Mouse (Mus musculus) midbrain, embryonic 15.5 days (tissue): ENCODE data around the gene Rab21. TPM values are rescaled to one million over a fixed set of nuclear protein-coding genes. Genes with fewer than 3 reads are reported as not detected.

Experiments used
- ATAC-seq: fragments of 200-750 bp; cut with Nextera tagmentation; replicated peaks from 2 replicates; pipeline ENCODE4 v1.8.0; 2017; ENCODE audit warnings: moderate TSS enrichment
- H3K27ac ChIP-seq: fragments of 300-500 bp; sonication (generic); 2 replicates; pipeline ENCODE4 v1.5.1; 2015; ENCODE audit warnings: mild to moderate bottlenecking, inconsistent platforms
- H3K27me3 ChIP-seq: fragments of 300-500 bp; sonication (generic); replicated peaks from 2 replicates; pipeline ENCODE4 v1.6.1; 2015; ENCODE audit warnings: inconsistent platforms
- H3K36me3 ChIP-seq: fragments of 300-500 bp; sonication (generic); replicated peaks from 2 replicates; pipeline ENCODE4 v1.6.1; 2015; ENCODE audit warnings: inconsistent platforms
- H3K4me1 ChIP-seq: fragments of 300-500 bp; sonication (generic); 2 replicates; pipeline ENCODE4 v1.6.1; 2015; ENCODE audit warnings: inconsistent platforms
- H3K4me2 ChIP-seq: fragments of 300-500 bp; sonication (generic); 2 replicates; pipeline ENCODE4 v1.6.1; 2015; ENCODE audit warnings: inconsistent platforms, mild to moderate bottlenecking, moderate library complexity
- H3K4me3 ChIP-seq: fragments of 300-500 bp; sonication (generic); 2 replicates; pipeline ENCODE4 v1.5.1; 2015; ENCODE audit warnings: mild to moderate bottlenecking, inconsistent platforms
- H3K9ac ChIP-seq: fragments of 300-500 bp; sonication (generic); 2 replicates; pipeline ENCODE4 v1.6.1; 2015; ENCODE audit warnings: mild to moderate bottlenecking, inconsistent platforms
- H3K9me3 ChIP-seq: fragments of 300-500 bp; sonication (generic); 2 replicates; pipeline ENCODE4 v1.6.1; 2016; ENCODE audit warnings: inconsistent platforms
- WGBS: fragments of 180-500 bp; shearing (Covaris S2); methylation state at CpG from one replicate; pipeline ENCODE4 v1.1.7; 2015; ENCODE audit warnings: mixed read lengths; 5-methylcytosine and 5-hydroxymethylcytosine counted together
- polyA plus RNA-seq: library from polyadenylated mRNA; unstranded; fragments of >200 nt; fragmentation: Nextera tagmentation; extraction: Ambion mirVana; gene quantifications from 2 replicates; pipeline ENCODE4 v1.2.1, GENCODE M21; 2015

Gene Rab21
- polyA plus RNA-seq, 1 experiment from 2014 or later: 8.7 TPM

GRCm38 (mm10) chr10:115256162-115256561, 59.2 kb downstream of the Rab21 start:
- WGBS: 82% methylated on average over 5 of the region's 5 CpGs
- Histone ChIP-seq H3K27ac (no peak overlapping the region), H3K36me3 (no peaks in the 10 kb centered on the region), H3K4me1 (peaks cover 8% of the 10 kb centered on the region), H3K27me3 (no peaks in the 10 kb centered on the region), H3K4me2 (no peak overlapping the region), H3K9ac (no peak overlapping the region), H3K9me3 (no peaks in the 10 kb centered on the region), H3K4me3 (no peak overlapping the region)
- ATAC-seq: no peak

- H3K27ac ChIP-seq: no peak overlapping the region
- 83% methylated on average over 3 of the region's 3 CpGs for WGBS
- no peak for ATAC-seq
- no peaks in the 10 kb centered on the region for H3K9me3 ChIP-seq
- no peaks in the 10 kb centered on the region for H3K27me3 ChIP-seq
- peaks cover 17% of the 10 kb centered on the region for H3K4me1 ChIP-seq
- no peak overlapping the region for H3K9ac ChIP-seq
- no peak overlapping the region for H3K4me3 ChIP-seq
- no peak overlapping the region for H3K4me2 ChIP-seq
- H3K36me3 ChIP-seq: no peaks in the 10 kb centered on the region
These were observed 61.9 kb downstream of the Rab21 start for GRCm38 (mm10) chr10:115253521-115253920.

GRCm38 (mm10) chr10:115252321-115252757, 63.1 kb downstream of the Rab21 start:
- WGBS: 10% methylated on average over 10 of the region's 10 CpGs
- Histone ChIP-seq H3K27ac (no peak overlapping the region), H3K9me3 (no peaks in the 10 kb centered on the region), H3K4me3 (peak overlapping the region; percentile 82), H3K9ac (0 out of 2 replicates have a peak overlapping the region, but pooled peaks have one; percentile 11), H3K4me1 (peaks cover 23% of the 10 kb centered on the region), H3K27me3 (no peaks in the 10 kb centered on the region), H3K4me2 (peak overlapping the region; percentile 63), H3K36me3 (no peaks in the 10 kb centered on the region)
- 0 out of 2 replicates have a peak, but pooled peaks have one; percentile 2 for ATAC-seq

- ATAC-seq: peak; percentile 98
- no peaks in the 10 kb centered on the region for H3K9me3 ChIP-seq
- peak within 1 kb of the TSS; percentile 81 for H3K9ac ChIP-seq
- under 1% methylated on average over 67 of the region's 67 CpGs for WGBS
- H3K27me3 ChIP-seq: no peaks in the 10 kb centered on the region
- H3K27ac ChIP-seq: peak within 1 kb of the TSS; percentile 43; the same call in 1 of the 2 replicates
- peaks cover 23% of the 10 kb centered on the region for H3K4me1 ChIP-seq
- peak within 1 kb of the TSS; percentile 63 for H3K4me2 ChIP-seq
- H3K36me3 ChIP-seq: no peaks in the 10 kb centered on the region
- H3K4me3 ChIP-seq: peak within 1 kb of the TSS; percentile 82
These were observed 64.1 kb downstream of the Rab21 start, which contains the start of gene Tbc1d15 for GRCm38 (mm10) chr10:115251088-115251934. TSS of gene Tbc1d15 (minus strand) at chr10:115251467.

GRCm38 (mm10) chr10:115250235-115251087, 64.9 kb downstream of the Rab21 start:
- H3K36me3 ChIP-seq: no peaks in the 10 kb centered on the region
- peak; percentile 50 for ATAC-seq
- WGBS: 31% methylated on average over 37 of the region's 38 CpGs
- H3K4me2 ChIP-seq: peak overlapping the region; percentile 63
- peak overlapping the region; percentile 81 for H3K9ac ChIP-seq
- H3K4me1 ChIP-seq: peaks cover 23% of the 10 kb centered on the region
- no peaks in the 10 kb centered on the region for H3K27me3 ChIP-seq
- H3K4me3 ChIP-seq: peak overlapping the region; percentile 82
- H3K27ac ChIP-seq: peak overlapping the region; percentile 43; the same call in 1 of the 2 replicates
- H3K9me3 ChIP-seq: no peaks in the 10 kb centered on the region

GRCm38 (mm10) chr10:115248041-115248440, 67.4 kb downstream of the Rab21 start:
- H3K4me1 ChIP-seq: peaks cover 23% of the 10 kb centered on the region
- H3K27ac ChIP-seq: no peak overlapping the region
- H3K4me2 ChIP-seq: no peak overlapping the region
- no peaks in the 10 kb centered on the region for H3K36me3 ChIP-seq
- H3K9ac ChIP-seq: no peak overlapping the region
- no peaks in the 10 kb centered on the region for H3K9me3 ChIP-seq
- no peaks in the 10 kb centered on the region for H3K27me3 ChIP-seq
- ATAC-seq: no peak
- no peak overlapping the region for H3K4me3 ChIP-seq
- 35% methylated on average over 7 of the region's 7 CpGs for WGBS

- H3K9ac ChIP-seq: no peak overlapping the region
- 96% methylated on average over 2 of the region's 2 CpGs for WGBS
- H3K4me3 ChIP-seq: no peak overlapping the region
These were observed 69.9 kb downstream of the Rab21 start for GRCm38 (mm10) chr10:115245488-115245887.

GRCm38 (mm10) chr10:115241082-115241595, 74.3 kb downstream of the Rab21 start:
- WGBS: 87% methylated on average over 8 of the region's 8 CpGs
- no peak overlapping the region for H3K4me2 ChIP-seq
- H3K9ac ChIP-seq: no peak overlapping the region
- H3K27ac ChIP-seq: no peak overlapping the region
- H3K4me3 ChIP-seq: no peak overlapping the region
- no peaks in the 10 kb centered on the region for H3K9me3 ChIP-seq
- H3K36me3 ChIP-seq: peaks cover 21% of the 10 kb centered on the region
- ATAC-seq: no peak
- H3K4me1 ChIP-seq: no peaks in the 10 kb centered on the region
- H3K27me3 ChIP-seq: no peaks in the 10 kb centered on the region

More at GRCm38 (mm10) chr10:115245488-115245887, 69.9 kb downstream of the Rab21 start:
- ATAC-seq: no peak
- H3K4me2 ChIP-seq: no peak overlapping the region
- H3K36me3 ChIP-seq: no peaks in the 10 kb centered on the region
- no peaks in the 10 kb centered on the region for H3K9me3 ChIP-seq
- H3K27ac ChIP-seq: no peak overlapping the region
- H3K27me3 ChIP-seq: no peaks in the 10 kb centered on the region
- H3K4me1 ChIP-seq: peaks cover 14% of the 10 kb centered on the region

- 93% methylated on average over 4 of the region's 4 CpGs for WGBS
- H3K4me3 ChIP-seq: no peak overlapping the region
- no peaks in the 10 kb centered on the region for H3K4me1 ChIP-seq
- no peaks in the 10 kb centered on the region for H3K9me3 ChIP-seq
- peaks cover 21% of the 10 kb centered on the region for H3K36me3 ChIP-seq
- H3K9ac ChIP-seq: no peak overlapping the region
- no peak overlapping the region for H3K27ac ChIP-seq
- H3K27me3 ChIP-seq: no peaks in the 10 kb centered on the region
- H3K4me2 ChIP-seq: no peak overlapping the region
- ATAC-seq: no peak
These were observed 77.5 kb downstream of the Rab21 start for GRCm38 (mm10) chr10:115237931-115238330.

Other genes with a start within 250 kb of the Rab21 start
- gene Tph2, start 130.6 kb downstream of the Rab21 start, polyA plus RNA-seq: 4.6 and 7.3 TPM in 2 replicates
- 33.4 and 34.7 TPM in 2 replicates for gene Tbc1d15, start 64.1 kb downstream of the Rab21 start, polyA plus RNA-seq
- 32.2 and 38.5 TPM in 2 replicates for gene Tmem19, start 46.9 kb upstream of the Rab21 start, polyA plus RNA-seq
- 26.2 and 27.1 TPM in 2 replicates for gene Thap2, start 68.8 kb upstream of the Rab21 start, polyA plus RNA-seq
- gene Zfc3h1, start 69.4 kb upstream of the Rab21 start, polyA plus RNA-seq: 18.6 and 20.0 TPM in 2 replicates